Mouse (Mus musculus): Measurements from ENCODE around the gene Gbf1. TPM values are rescaled to one million over a fixed set of nuclear protein-coding genes. Genes with fewer than 3 reads are reported as not detected.

The Gbf1 gene
- polyA plus RNA-seq, 1 experiment from 2014 or later = 45.0 TPM

DNA sequence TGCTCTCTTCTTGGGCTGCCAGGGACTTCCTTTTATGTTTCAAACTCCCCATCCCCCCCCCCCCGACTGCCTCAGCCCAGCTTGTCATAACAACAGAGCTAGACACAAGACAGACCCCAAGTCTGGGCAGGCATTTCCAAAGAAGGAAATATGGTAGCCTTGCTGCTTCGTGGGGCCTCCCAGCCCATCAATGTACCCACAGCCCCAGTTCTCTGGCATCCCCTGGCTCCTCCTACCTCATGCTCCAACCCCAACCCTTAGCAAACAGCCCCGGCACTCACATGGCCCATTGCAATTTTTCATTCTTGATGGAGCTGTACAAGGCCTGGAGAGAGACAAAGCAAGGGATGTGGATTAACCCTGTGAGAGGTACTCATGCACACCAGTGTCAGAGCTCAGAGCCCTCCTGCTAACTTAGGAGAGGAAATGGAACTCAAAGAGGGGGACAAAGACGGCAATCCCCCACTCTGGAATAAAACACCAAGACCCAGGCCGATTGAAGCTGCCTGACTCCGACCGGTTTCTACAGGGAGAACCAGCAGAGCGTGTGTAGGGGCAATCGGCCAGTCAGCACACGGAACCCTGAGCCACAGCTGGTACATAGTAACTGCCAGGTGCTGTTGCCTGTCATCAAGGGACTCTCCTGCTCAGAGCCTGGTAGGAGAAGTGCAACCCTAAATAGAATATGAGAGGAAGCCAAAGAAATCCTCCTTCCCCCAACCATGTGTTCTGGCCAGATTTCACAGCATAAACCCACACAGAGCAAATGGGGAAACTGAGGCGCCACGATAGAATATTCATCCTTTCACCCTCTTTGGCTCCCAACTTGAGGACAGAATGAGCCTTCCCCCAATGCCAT is 163.7 kb downstream of the Gbf1 start:
- Histone ChIP-seq H3K27ac (replicated peaks in 1 of 2; ENCODE audit: control insufficient read depth in 1 of 2, insufficient read depth in 1 of 2, low read depth in 2 of 2, low read length in 2 of 2) (peak overlapping the region in 1 of 2 experiments; percentile 36; a peak in 1 of 4 replicates), H3K4me1 (ENCODE audit: control insufficient read depth in 2 of 2, insufficient read depth in 2 of 2, low read length in 2 of 2) (peaks cover 15 to 34% of the 10 kb centered on the region in 2 experiments), H3K9me3 (ENCODE audit: control insufficient read depth, low read length) (no peaks in the 10 kb centered on the region), H3K27me3 (ENCODE audit: control insufficient read depth, insufficient read depth, low read length) (peaks cover 75% of the 10 kb centered on the region), H3K36me3 (ENCODE audit: control insufficient read depth, insufficient read depth, low read length) (peaks cover 16% of the 10 kb centered on the region), H3K4me2 (ENCODE audit: low read length) (peak overlapping the region; percentile 81), H3K4me3 (ENCODE audit: control insufficient read depth in 1 of 2, insufficient read depth in 1 of 2, low read depth in 1 of 2, low read length in 2 of 2) (peak overlapping the region in 1 of 2 experiments; percentile 52; a peak in 1 of 4 replicates), H3K9ac (ENCODE audit: low read length) (no peak overlapping the region)
- no peak for ATAC-seq (ENCODE audit: insufficient number of reproducible peaks, insufficient read depth, low FRiP score, low read depth)
- 42% methylated on average over 12 of the region's 12 CpGs for WGBS

DNA sequence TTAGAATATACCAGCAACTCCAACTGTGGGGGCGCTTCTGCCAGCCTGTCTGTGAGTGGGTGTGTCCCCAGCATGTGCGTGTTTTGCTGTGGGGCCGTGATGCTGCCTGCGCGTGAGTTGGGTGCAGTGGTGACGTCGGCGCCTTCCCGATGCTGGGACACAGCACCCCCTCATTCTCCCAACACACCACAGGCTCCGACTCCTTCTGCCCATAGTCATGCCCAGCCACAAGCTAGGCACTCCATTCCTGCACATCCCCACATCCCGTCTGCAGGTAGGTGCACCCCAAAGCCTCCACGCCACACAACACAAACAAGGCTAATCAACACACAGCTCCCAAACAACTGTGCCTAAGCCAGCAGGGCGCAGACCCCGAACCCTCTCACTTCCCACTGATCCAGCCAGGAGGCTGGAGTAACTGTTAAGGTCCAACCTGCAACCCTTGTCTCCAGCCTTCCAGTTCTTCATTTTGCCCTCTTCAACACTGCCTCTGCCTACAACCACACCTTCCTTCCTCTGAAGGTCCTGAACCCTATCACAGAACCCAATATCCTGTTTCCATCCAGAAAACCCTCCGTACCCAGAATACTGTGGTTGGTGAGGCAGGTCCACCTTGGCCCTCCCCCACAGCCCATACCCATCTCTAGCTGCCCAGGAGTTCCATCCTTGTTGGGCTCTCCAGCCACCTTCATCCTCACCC is 164.7 kb downstream of the Gbf1 start:
- H3K4me1 ChIP-seq (ENCODE audit: control insufficient read depth in 2 of 2, insufficient read depth in 2 of 2, low read length in 2 of 2) = peaks cover 15 to 34% of the 10 kb centered on the region in 2 experiments
- peaks cover 85% of the 10 kb centered on the region for H3K27me3 ChIP-seq (ENCODE audit: control insufficient read depth, insufficient read depth, low read length)
- 29% methylated on average over 15 of the region's 15 CpGs for WGBS
- H3K4me2 ChIP-seq (ENCODE audit: low read length) = peak overlapping the region; percentile 81
- no peak overlapping the region for H3K27ac ChIP-seq (replicated peaks in 1 of 2; ENCODE audit: control insufficient read depth in 1 of 2, insufficient read depth in 1 of 2, low read depth in 2 of 2, low read length in 2 of 2)
- peak overlapping the region; percentile 68 for H3K9ac ChIP-seq (ENCODE audit: low read length)
- no peaks in the 10 kb centered on the region for H3K9me3 ChIP-seq (ENCODE audit: control insufficient read depth, low read length)
- peak overlapping the region; percentile 43 to 52 for H3K4me3 ChIP-seq (ENCODE audit: control insufficient read depth in 1 of 2, insufficient read depth in 1 of 2, low read depth in 1 of 2, low read length in 2 of 2)
- peaks cover 5% of the 10 kb centered on the region; the same call in 1 of the 2 replicates for H3K36me3 ChIP-seq (ENCODE audit: control insufficient read depth, insufficient read depth, low read length)
- ATAC-seq (ENCODE audit: insufficient number of reproducible peaks, insufficient read depth, low FRiP score, low read depth) = no peak

DNA sequence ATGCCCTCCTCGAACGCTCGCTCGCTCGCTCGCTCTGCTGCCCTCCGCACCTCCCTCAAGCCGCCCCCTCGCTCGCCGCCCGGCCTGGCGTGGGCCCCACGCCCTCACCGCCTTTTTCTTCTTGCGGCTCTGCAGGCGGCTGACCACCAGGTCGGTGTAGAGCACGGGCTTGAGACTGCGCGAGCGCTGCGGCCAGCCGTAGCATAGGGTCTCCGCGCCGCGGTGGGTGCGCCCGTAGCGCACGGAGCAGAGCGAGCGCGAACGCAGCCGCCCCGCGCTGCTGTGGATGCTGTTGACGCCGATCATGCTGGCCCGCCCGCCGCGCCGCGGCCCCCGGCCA is 165.2 kb downstream of the Gbf1 start:
- peak overlapping the region; percentile 43 to 52 for H3K4me3 ChIP-seq (ENCODE audit: control insufficient read depth in 1 of 2, insufficient read depth in 1 of 2, low read depth in 1 of 2, low read length in 2 of 2)
- 0 out of 2 replicates have a peak, but pooled peaks cover under 1% of the 10 kb centered on the region for H3K36me3 ChIP-seq (ENCODE audit: control insufficient read depth, insufficient read depth, low read length)
- peaks cover 15 to 34% of the 10 kb centered on the region in 2 experiments for H3K4me1 ChIP-seq (ENCODE audit: control insufficient read depth in 2 of 2, insufficient read depth in 2 of 2, low read length in 2 of 2)
- ATAC-seq (ENCODE audit: insufficient number of reproducible peaks, insufficient read depth, low FRiP score, low read depth) = no peak
- H3K27ac ChIP-seq (replicated peaks in 1 of 2; ENCODE audit: control insufficient read depth in 1 of 2, insufficient read depth in 1 of 2, low read depth in 2 of 2, low read length in 2 of 2) = no peak overlapping the region
- peak overlapping the region; percentile 81 for H3K4me2 ChIP-seq (ENCODE audit: low read length)
- peaks cover 90% of the 10 kb centered on the region for H3K27me3 ChIP-seq (ENCODE audit: control insufficient read depth, insufficient read depth, low read length)
- 1% methylated on average over 48 of the region's 48 CpGs for WGBS
- no peaks in the 10 kb centered on the region for H3K9me3 ChIP-seq (ENCODE audit: control insufficient read depth, low read length)
- H3K9ac ChIP-seq (ENCODE audit: low read length) = peak overlapping the region; percentile 68

DNA sequence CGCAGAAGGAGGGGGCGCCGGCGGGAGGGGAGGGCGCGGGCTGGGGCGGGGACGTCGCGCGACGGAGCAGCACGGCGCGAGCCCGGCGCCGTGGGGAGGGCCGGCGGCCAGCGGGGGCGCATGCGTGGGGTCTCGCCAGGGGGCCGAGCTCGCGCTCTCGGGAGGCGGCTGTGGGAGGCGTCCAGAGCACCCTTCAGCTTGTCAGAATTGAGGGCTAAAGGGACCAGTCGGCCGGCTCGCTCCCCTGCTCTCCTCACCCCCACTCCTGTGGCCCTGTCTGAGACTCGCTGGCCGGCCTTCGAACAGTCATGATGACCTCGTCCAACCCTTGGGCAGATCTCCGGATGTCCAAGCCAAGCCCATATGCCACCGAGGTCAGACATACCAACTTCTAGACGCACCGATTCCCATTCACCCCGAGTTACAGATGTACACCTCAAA is 165.7 kb downstream of the Gbf1 start:
- Histone ChIP-seq H3K4me1 (ENCODE audit: control insufficient read depth in 2 of 2, insufficient read depth in 2 of 2, low read length in 2 of 2) (peaks cover 15 to 34% of the 10 kb centered on the region in 2 experiments), H3K9ac (ENCODE audit: low read length) (peak overlapping the region; percentile 68), H3K4me2 (ENCODE audit: low read length) (peak overlapping the region; percentile 81), H3K27ac (replicated peaks in 1 of 2; ENCODE audit: control insufficient read depth in 1 of 2, insufficient read depth in 1 of 2, low read depth in 2 of 2, low read length in 2 of 2) (no peak overlapping the region), H3K4me3 (ENCODE audit: control insufficient read depth in 1 of 2, insufficient read depth in 1 of 2, low read depth in 1 of 2, low read length in 2 of 2) (peak overlapping the region; percentile 43 to 52), H3K27me3 (ENCODE audit: control insufficient read depth, insufficient read depth, low read length) (peaks cover 93% of the 10 kb centered on the region), H3K9me3 (ENCODE audit: control insufficient read depth, low read length) (no peaks in the 10 kb centered on the region), H3K36me3 (ENCODE audit: control insufficient read depth, insufficient read depth, low read length) (no peaks in the 10 kb centered on the region)
- WGBS = 2% methylated on average over 29 of the region's 42 CpGs
- ATAC-seq (ENCODE audit: insufficient number of reproducible peaks, insufficient read depth, low FRiP score, low read depth) = no peak

DNA sequence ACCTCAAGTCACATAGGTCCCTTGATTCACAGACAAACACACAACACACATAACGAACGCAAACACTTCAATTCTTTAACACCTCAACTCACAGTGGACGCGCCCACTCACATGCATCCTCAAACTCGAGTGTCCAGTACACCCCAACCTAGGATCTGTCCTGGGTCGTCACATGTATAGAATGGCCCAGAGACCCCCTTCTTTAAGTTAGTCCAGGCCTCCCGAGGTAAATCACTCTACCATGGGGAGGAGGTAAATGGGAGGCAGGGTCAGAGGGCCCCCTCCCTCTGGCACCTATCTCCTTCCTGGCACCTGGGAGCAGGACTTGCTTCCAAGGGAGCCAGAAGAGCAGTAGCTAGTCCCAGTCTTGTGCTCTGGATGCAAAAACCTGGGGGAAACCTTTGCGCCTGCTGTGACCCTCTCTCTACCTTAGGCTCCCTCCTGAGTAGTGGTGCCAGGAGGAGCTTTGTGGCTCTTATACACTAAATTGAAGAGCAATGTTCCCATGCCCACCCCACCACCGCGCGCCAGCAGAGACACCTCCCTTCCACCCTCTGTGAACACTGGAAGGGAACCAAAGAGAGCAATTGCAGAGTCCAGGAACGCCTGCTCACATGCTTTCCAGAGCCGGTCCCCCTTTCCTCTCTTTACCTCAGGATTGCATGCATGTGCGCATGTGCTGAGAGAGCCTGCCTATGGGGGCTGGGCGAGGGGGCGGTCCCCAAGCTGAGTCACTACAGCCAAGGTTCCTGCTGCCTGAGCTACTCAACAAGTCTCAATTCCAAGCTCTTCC is 166.5 kb downstream of the Gbf1 start:
- 12% methylated on average over 16 of the region's 16 CpGs for WGBS
- no peaks in the 10 kb centered on the region for H3K36me3 ChIP-seq (ENCODE audit: control insufficient read depth, insufficient read depth, low read length)
- peaks cover 94% of the 10 kb centered on the region for H3K27me3 ChIP-seq (ENCODE audit: control insufficient read depth, insufficient read depth, low read length)
- H3K9ac ChIP-seq (ENCODE audit: low read length) = no peak overlapping the region
- peaks cover 15 to 34% of the 10 kb centered on the region in 2 experiments for H3K4me1 ChIP-seq (ENCODE audit: control insufficient read depth in 2 of 2, insufficient read depth in 2 of 2, low read length in 2 of 2)
- peak overlapping the region; percentile 81 for H3K4me2 ChIP-seq (ENCODE audit: low read length)
- H3K9me3 ChIP-seq (ENCODE audit: control insufficient read depth, low read length) = no peaks in the 10 kb centered on the region
- peak overlapping the region in 1 of 2 experiments; percentile 52; a peak in 1 of 4 replicates for H3K4me3 ChIP-seq (ENCODE audit: control insufficient read depth in 1 of 2, insufficient read depth in 1 of 2, low read depth in 1 of 2, low read length in 2 of 2)
- H3K27ac ChIP-seq (replicated peaks in 1 of 2; ENCODE audit: control insufficient read depth in 1 of 2, insufficient read depth in 1 of 2, low read depth in 2 of 2, low read length in 2 of 2) = no peak overlapping the region
- no peak for ATAC-seq (ENCODE audit: insufficient number of reproducible peaks, insufficient read depth, low FRiP score, low read depth)

DNA sequence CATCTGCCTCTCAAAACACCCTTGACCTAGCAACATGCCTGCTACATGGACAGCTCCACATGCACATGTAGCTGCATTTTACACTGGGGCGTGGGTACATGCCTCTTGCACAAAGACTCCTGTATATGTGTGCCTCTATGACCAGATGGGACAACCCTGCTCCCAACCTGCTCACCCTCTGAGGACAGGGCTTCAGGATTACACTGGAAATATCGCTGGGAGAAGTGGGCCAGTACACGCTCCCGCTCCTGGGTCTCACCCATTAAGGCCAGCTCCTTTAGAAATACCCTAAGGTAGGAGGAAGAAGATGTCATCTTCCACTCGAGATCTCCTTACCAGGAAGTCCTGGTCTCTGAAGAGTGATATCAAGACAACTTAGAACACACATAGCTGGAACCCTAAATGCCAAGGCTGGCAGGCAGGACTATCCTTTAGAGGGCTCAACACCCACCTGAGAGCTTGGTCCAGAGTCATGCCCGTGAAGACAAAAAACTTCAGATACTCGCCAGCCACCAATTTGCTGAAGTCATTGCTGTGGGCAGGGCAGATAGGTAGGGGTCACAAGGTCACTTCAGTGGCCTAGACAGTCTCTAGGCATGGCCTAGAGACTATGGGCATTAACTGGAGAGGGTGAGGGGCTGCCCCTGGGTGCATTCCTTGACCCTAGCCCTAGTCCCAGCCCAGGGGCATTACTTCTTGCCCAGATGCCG is 167.9 kb downstream of the Gbf1 start:
- Histone ChIP-seq H3K4me1 (ENCODE audit: control insufficient read depth in 2 of 2, insufficient read depth in 2 of 2, low read length in 2 of 2) (peaks cover 13 to 25% of the 10 kb centered on the region in 2 experiments), H3K27me3 (ENCODE audit: control insufficient read depth, insufficient read depth, low read length) (peaks cover 95% of the 10 kb centered on the region), H3K9me3 (ENCODE audit: control insufficient read depth, low read length) (no peaks in the 10 kb centered on the region), H3K36me3 (ENCODE audit: control insufficient read depth, insufficient read depth, low read length) (no peaks in the 10 kb centered on the region), H3K27ac (replicated peaks in 1 of 2; ENCODE audit: control insufficient read depth in 1 of 2, insufficient read depth in 1 of 2, low read depth in 2 of 2, low read length in 2 of 2) (no peak overlapping the region), H3K4me3 (ENCODE audit: control insufficient read depth in 1 of 2, insufficient read depth in 1 of 2, low read depth in 1 of 2, low read length in 2 of 2) (no peak overlapping the region), H3K9ac (ENCODE audit: low read length) (no peak overlapping the region), H3K4me2 (ENCODE audit: low read length) (no peak overlapping the region)
- ATAC-seq (ENCODE audit: insufficient number of reproducible peaks, insufficient read depth, low FRiP score, low read depth) = no peak
- WGBS = 74% methylated on average over 8 of the region's 8 CpGs

Measured in heart, embryonic 14.5 days (tissue).